Mouse (Mus musculus) CH12F3 (cell line): ENCODE results near the gene Csdc2.

ENCODE experiments used
- in situ Hi-C: fragments of 300-500 bp; cut with MboI; formaldehyde crosslinking; loops from 2 replicates; pipeline ENCODE4 v1.14.3; 2020; ENCODE audit warnings: low sequenced_read_pairs

Gene Csdc2

DNA sequence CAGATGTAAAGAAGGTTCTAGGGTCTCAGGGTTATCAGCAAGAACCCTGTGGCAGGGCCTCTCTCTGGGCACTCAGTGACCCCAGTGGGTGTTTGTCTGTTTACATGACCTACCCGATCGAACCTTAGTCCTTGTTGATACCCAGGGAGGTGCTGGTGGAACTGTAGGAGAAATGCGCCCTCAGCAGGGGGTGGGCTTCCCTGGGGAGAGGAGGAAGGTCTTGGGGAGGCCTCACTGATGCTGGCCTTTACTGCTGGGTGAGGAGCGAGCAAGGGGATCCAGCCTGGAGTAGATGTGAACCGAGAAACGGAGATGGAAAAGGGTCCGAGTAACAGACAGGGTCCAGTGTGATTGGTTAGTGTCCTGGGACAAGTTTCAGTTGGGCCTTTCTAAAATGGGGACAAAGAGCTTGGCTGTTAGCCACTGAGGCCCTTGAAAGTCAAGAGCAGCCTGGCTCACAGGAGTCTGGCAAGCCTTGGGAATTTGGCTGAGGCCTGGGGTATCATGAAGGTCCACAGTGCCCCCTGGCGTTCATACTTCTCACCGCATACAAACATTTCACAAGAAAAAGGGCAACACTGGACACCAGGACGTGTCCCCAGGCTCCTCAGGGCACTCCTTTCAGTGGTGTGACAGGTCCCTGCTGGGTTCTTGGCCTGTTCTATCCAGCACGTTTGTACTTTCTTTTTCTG lies 53.0 kb downstream of the Csdc2 start:
- in situ Hi-C loops: no loop called here

DNA sequence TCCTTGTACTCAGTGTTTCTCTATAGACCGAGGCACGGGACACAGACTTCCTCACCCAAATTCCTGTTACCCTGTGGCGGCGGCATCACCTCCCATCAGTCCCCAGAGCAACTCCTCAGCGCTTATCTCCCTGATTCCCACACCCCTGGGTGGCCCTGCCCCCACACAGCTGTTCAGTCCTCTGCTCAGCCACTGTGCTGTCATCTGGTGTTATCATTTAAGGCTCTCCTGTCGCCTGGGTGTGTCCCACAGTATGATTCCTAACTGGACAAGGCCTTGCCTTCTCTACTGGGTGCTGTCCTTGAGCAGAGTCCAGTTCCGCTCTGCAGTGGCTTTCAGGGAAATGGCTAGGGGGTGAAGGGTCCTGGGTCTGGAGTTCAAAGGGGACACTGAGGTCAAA lies 54.0 kb downstream of the Csdc2 start:
- in situ Hi-C loops: no loop called here

DNA sequence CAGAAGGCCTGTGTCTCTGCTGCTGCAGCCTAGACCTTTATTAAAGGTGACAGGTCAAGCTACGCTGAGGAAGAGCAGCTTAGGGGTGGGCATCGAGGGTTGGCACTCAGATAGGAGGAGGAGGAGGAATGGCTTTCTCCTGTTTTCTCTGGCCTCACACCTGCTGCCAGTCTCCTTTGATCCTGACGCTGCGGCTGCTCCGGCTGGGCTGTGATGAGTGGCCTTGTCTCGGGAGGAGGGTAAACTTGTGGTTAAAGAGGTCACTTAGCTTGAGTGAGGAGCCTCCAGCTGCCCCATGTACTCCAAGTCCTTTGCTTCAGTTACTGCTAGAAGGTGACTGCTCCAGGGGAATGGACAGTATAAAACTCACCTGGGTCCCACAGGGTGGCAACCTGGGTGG lies 57.4 kb downstream of the Csdc2 start:
- in situ Hi-C loops: no loop called here
